Mouse (Mus musculus) forebrain, embryonic 16.5 days (tissue): ENCODE data around the gene Kifc3. TPM values are rescaled to one million over a fixed set of nuclear protein-coding genes. Genes with fewer than 3 reads are reported as not detected.

ENCODE experiments used
- ATAC-seq: fragments of 200-750 bp; cut with Nextera tagmentation; 2 replicates; pipeline ENCODE4 v1.8.0; 2017; ENCODE audit warnings: mild to moderate bottlenecking, moderate library complexity
- H3K27ac ChIP-seq: fragments of 300-500 bp; sonication (generic); 2 replicates; pipeline ENCODE4 v1.5.1; 2014; ENCODE audit warnings: low read length, control low read depth
- H3K27me3 ChIP-seq: fragments of 300-500 bp; sonication (generic); replicated peaks from 2 replicates; pipeline ENCODE4 v1.6.1; 2014; ENCODE audit warnings: low read length; ENCODE audit not compliant: control insufficient read depth, insufficient read depth
- H3K36me3 ChIP-seq: fragments of 300-500 bp; sonication (generic); 2 replicates; pipeline ENCODE4 v1.6.1; 2014; ENCODE audit not compliant: control insufficient read depth, insufficient read depth
- H3K4me1 ChIP-seq: fragments of 300-500 bp; sonication (generic); replicated peaks from 2 replicates; pipeline ENCODE4 v1.6.1; 2014; ENCODE audit warnings: low read length; ENCODE audit not compliant: control insufficient read depth, insufficient read depth
- H3K4me2 ChIP-seq: fragments of 300-500 bp; sonication (generic); 2 replicates; pipeline ENCODE4 v1.6.1; 2014; ENCODE audit warnings: mild to moderate bottlenecking, low read length, control low read depth
- H3K4me3 ChIP-seq: fragments of 300-500 bp; sonication (generic); replicated peaks from 2 replicates; pipeline ENCODE4 v1.5.1; 2014; ENCODE audit warnings: mild to moderate bottlenecking, low read length, control low read depth
- H3K9ac ChIP-seq: fragments of 300-500 bp; sonication (generic); replicated peaks from 2 replicates; pipeline ENCODE4 v1.6.1; 2014; ENCODE audit warnings: low read depth, low read length, control low read depth
- H3K9me3 ChIP-seq: fragments of 300-500 bp; sonication (generic); 2 replicates; pipeline ENCODE4 v1.6.1; 2016; ENCODE audit warnings: low read length; ENCODE audit not compliant: control insufficient read depth
- WGBS: fragments of 180-500 bp; shearing (Covaris S2); extraction: QIAGEN DNeasy Blood & Tissue Kit; methylation state at CpG from one replicate; pipeline ENCODE4 v1.1.7; 2014; 5-methylcytosine and 5-hydroxymethylcytosine counted together
- polyA plus RNA-seq: library from polyadenylated mRNA; unstranded; fragments of >200 nt; fragmentation: Nextera tagmentation; extraction: Ambion mirVana; gene quantifications from 2 replicates; pipeline ENCODE4 v1.2.1, GENCODE M21; 2015

Kifc3 gene
- polyA plus RNA-seq, 1 experiment from 2014 or later, result 21.9 TPM

DNA sequence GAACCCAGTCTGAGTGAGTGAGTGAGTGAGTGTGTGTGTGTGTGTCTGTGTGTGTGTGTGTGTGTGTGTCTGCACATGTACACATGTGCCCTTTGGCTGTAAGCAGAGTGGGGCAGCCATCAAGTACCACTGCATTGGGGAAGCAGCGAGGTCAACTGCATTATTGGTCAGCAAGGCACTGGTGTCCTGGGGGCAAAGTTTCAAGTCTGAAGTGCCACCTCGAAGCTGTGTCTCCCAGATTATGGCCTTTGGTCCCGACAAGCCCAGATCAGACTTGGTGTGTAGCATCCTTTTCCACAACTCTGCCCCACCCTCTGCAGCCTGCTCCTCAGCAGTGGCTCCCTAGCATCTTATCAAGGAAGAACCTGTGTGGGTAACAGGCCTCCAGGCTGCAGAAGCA, 90.0 kb downstream of the Kifc3 start:
- no peaks in the 10 kb centered on the region for H3K27me3 ChIP-seq
- 90% methylated on average over 3 of the region's 3 CpGs for WGBS
- H3K4me3 ChIP-seq, result no peak overlapping the region
- no peaks in the 10 kb centered on the region for H3K9me3 ChIP-seq
- no peak for ATAC-seq
- no peaks in the 10 kb centered on the region for H3K4me1 ChIP-seq
- no peak overlapping the region for H3K4me2 ChIP-seq
- H3K9ac ChIP-seq, result no peak overlapping the region
- H3K27ac ChIP-seq, result no peak overlapping the region
- no peaks in the 10 kb centered on the region for H3K36me3 ChIP-seq

DNA sequence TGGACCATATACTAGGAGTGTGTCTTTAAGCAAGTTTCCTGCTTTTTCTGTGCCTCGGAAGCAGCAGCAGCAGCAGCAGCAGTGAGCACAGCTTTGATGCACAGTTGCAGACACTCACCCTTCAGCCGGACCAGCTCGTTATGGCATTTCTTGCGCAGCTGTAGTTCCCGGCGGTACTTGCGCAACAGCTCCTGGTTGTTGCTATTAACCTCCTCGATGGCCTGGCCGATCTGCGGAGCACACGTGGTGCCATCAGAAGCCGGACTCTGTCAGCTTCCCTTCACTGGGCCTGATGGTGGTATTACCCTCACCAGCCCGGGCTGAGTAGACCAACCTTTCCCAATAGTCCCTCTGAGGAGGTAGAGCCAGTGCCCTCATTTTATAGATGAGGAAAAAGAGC, 95.3 kb downstream of the Kifc3 start:
- Histone ChIP-seq H3K4me3 (no peak overlapping the region), H3K36me3 (0 out of 2 replicates have a peak, but pooled peaks cover 2% of the 10 kb centered on the region), H3K9me3 (no peaks in the 10 kb centered on the region), H3K27me3 (no peaks in the 10 kb centered on the region), H3K4me2 (no peak overlapping the region), H3K4me1 (no peaks in the 10 kb centered on the region), H3K9ac (no peak overlapping the region), H3K27ac (no peak overlapping the region)
- ATAC-seq, result no peak
- 86% methylated on average over 13 of the region's 13 CpGs for WGBS

DNA sequence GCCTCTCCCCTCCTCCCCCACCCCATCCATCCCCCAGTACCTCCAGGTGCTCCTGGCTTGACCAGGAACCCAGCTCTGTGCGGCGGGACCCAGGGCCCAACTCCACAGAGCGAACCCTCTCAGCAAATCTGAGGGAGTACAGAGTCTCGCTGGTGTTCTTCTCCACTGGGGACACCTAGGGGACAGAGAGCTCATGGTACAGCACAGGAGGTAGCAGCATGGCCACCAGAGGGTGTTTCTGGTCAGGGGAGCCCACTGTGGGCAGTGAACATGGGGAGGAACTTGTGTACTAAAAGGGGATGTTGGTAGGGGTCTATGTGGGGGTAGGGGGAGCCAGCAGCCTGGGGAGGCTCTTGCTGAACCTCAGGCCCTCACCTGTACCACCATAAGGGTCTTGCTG, 100.6 kb downstream of the Kifc3 start:
- 73% methylated on average over 4 of the region's 4 CpGs for WGBS
- Histone ChIP-seq H3K27ac (no peak overlapping the region), H3K27me3 (no peaks in the 10 kb centered on the region), H3K9me3 (no peaks in the 10 kb centered on the region), H3K4me1 (no peaks in the 10 kb centered on the region), H3K9ac (no peak overlapping the region), H3K36me3 (peaks cover 13% of the 10 kb centered on the region), H3K4me2 (no peak overlapping the region), H3K4me3 (no peak overlapping the region)
- 0 out of 2 replicates have a peak, but pooled peaks have one; percentile 21 for ATAC-seq

DNA sequence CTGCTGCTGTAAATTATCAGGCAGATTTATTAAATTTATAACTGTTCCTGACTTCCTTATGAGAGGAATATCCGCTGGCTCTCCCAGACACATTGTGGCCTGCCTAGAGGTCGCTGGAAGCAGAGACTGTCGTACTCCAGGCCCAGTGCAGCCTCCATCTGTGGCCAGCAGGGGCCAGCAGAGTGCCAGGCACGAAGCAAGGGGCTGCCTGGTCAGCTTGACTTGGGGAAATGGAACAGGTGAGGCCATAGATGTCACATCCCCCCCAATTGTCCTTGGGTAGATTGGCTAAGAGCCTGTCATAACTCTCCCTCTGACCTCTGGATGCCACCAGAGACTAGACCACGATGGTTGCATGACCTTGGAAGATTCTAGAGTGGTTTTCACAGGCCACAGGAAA, 103.6 kb downstream of the Kifc3 start:
- peaks cover 22% of the 10 kb centered on the region for H3K36me3 ChIP-seq
- H3K4me2 ChIP-seq, result no peak overlapping the region
- H3K9ac ChIP-seq, result no peak overlapping the region
- H3K4me3 ChIP-seq, result no peak overlapping the region
- peak; percentile 56; the same call in 1 of the 2 replicates for ATAC-seq
- no peaks in the 10 kb centered on the region for H3K27me3 ChIP-seq
- H3K9me3 ChIP-seq, result no peaks in the 10 kb centered on the region
- 30% methylated on average over 5 of the region's 5 CpGs for WGBS
- no peaks in the 10 kb centered on the region for H3K4me1 ChIP-seq
- no peak overlapping the region for H3K27ac ChIP-seq

DNA sequence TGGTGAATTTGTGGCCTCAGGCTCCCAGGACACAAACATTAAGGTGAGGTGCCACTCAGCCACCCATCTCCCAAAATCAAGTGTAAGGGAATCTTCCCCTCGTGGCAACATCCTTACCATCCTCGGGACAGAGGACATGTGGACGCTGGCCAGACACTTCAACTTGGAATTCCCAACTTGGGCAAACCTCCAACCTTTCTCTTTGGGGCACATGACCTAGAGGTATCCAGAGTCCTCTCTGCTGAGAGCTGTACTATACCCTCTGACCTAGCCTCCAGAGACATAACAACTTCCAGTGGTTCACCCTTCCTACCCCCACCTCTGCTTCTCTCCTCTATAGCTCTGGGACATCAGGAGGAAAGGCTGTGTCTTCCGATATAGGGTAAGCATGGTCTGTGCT, 109.0 kb downstream of the Kifc3 start:
- Histone ChIP-seq H3K27ac (no peak overlapping the region), H3K4me1 (no peaks in the 10 kb centered on the region), H3K9ac (no peak overlapping the region), H3K36me3 (peaks cover 27% of the 10 kb centered on the region), H3K27me3 (no peaks in the 10 kb centered on the region), H3K4me3 (no peak overlapping the region), H3K9me3 (no peaks in the 10 kb centered on the region), H3K4me2 (no peak overlapping the region)
- 89% methylated on average over 4 of the region's 4 CpGs for WGBS
- ATAC-seq, result no peak

DNA sequence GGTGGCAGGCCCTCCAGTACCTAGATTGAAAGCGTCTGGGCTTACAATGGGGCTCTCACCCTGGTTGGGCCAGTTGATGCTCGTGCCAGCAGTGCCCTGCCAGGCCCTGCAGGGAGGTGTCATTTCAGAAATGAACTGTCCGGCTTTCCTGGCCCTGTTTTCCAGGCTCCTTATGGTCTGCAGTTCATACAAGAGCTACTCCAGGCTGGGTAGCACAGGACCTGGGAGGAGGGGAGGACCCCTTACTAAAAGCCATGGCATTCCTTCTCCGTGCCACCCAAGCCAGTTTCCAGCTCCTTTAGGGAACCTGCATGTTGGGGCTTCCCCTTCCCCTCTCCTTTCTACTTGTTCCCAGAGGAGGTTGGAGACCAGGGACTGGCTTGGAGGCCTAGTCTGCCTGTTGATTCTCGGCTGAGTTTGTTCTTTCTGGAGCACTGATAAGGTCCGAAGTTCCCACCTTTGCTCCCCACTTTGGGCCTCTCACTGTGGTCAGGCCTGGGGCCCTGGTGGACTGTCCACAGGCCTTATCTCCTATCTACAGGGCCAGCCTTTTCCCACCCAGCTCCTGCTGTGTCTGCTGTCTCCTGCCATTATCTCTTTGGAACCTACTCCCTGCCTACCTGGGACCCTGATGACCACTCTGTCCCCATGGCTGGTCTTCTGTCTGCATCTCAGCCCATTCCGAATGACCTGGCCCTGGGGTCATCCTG, 117.0 kb downstream of the Kifc3 start:
- WGBS, result 96% methylated on average over 7 of the region's 7 CpGs
- H3K36me3 ChIP-seq, result peaks cover 11% of the 10 kb centered on the region

DNA sequence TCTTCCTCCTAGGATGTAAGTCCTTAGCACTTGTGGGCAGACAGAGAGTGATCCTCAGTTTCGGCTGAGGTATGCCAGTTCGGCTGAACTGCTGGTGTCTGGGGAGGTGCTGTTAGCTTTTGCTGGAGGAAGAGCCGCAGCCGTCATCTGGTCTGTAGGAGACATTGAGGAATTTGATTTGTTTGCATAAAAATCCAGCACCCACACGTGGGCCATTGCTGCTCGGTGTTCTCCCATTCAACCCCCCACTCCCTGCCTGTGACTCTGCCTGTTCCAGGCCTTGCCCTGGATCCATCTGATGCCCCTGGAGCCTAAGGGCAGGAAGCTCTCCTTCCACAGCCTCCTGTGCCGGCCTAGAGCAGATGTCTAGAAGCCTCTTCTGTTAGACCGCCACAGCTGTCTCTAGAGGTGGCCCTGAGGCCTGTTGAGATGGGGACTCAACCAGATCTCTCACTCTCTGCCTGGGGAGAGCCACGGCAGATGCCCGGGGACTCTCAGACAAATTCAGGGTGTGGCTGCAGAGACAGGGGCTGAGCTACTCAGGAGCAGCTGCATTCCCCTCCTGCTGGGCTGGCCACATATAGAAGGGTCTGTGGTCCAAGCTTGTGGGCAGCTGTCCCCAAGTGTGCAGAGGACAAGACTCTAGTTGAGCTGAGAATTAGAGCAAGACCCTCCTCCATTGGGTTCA, 117.7 kb downstream of the Kifc3 start:
- no peak for ATAC-seq
- H3K27ac ChIP-seq, result no peak overlapping the region

More for the DNA sequence above, 117.0 kb downstream of the Kifc3 start:
- no peak for ATAC-seq
- no peak overlapping the region for H3K4me2 ChIP-seq
- no peak overlapping the region for H3K9ac ChIP-seq
- H3K9me3 ChIP-seq, result no peaks in the 10 kb centered on the region
- H3K27ac ChIP-seq, result no peak overlapping the region
- peaks cover 13% of the 10 kb centered on the region for H3K4me1 ChIP-seq
- no peak overlapping the region for H3K4me3 ChIP-seq
- no peaks in the 10 kb centered on the region for H3K27me3 ChIP-seq

DNA sequence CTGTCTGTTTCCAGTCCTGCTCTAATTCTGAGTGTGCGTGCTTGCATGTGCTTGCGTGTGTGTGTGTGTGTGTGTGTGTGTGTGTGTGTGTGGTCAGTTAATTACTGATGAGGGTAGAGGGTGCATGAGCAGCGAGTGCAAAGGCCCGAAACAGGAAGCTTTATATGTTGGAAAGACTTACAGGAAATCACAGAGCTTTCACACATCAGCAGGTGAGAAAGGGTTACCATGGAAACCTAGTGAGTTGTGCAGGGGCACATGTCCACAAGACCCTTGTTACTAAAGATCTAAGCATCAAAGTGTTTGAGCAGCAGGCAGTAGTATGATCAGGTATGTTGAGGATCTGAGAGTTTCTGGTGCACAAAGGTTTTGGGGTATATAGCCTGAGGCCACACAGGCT, 118.4 kb downstream of the Kifc3 start:
- WGBS, result 84% methylated on average over 4 of the region's 4 CpGs
- H3K9me3 ChIP-seq, result no peaks in the 10 kb centered on the region
- no peak for ATAC-seq
- H3K4me2 ChIP-seq, result no peak overlapping the region
- H3K36me3 ChIP-seq, result peaks cover 5% of the 10 kb centered on the region; the same call in 1 of the 2 replicates
- peaks cover 13% of the 10 kb centered on the region for H3K4me1 ChIP-seq
- no peak overlapping the region for H3K9ac ChIP-seq
- H3K27ac ChIP-seq, result no peak overlapping the region
- H3K27me3 ChIP-seq, result no peaks in the 10 kb centered on the region
- H3K4me3 ChIP-seq, result no peak overlapping the region

More for the DNA sequence above, 117.7 kb downstream of the Kifc3 start:
- H3K9me3 ChIP-seq, result no peaks in the 10 kb centered on the region
- no peak overlapping the region for H3K9ac ChIP-seq
- H3K4me1 ChIP-seq, result peaks cover 13% of the 10 kb centered on the region
- no peak overlapping the region for H3K4me3 ChIP-seq
- WGBS, result 86% methylated on average over 10 of the region's 10 CpGs
- H3K4me2 ChIP-seq, result no peak overlapping the region
- peaks cover 6% of the 10 kb centered on the region for H3K36me3 ChIP-seq
- H3K27me3 ChIP-seq, result no peaks in the 10 kb centered on the region

DNA sequence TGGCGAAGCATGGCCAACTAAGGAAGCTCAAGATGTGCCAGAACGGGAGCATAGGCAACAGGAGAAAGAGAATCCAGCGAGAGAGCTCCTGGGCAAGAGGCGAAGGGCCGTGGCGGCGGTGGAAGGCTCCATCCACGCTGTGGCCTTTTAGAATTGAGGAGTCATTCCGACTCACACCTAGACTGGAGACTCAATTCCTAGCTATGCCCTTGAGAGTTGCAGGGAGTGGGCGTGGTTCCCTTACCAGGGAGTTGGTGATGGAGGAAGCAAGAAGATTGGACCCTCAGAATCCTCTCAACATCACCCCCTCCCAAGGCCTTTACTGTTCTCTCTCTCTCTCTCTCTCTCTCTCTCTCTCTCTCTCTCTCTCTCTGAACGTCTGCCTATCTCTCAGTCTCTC, 121.0 kb downstream of the Kifc3 start:
- Histone ChIP-seq H3K9me3 (no peaks in the 10 kb centered on the region), H3K4me2 (peak overlapping the region; percentile 73), H3K27me3 (0 out of 2 replicates have a peak, but pooled peaks cover 3% of the 10 kb centered on the region), H3K4me3 (peak overlapping the region; percentile 88), H3K4me1 (peaks cover 13% of the 10 kb centered on the region), H3K9ac (peak overlapping the region; percentile 78), H3K27ac (peak overlapping the region; percentile 61), H3K36me3 (no peaks in the 10 kb centered on the region)
- 7% methylated on average over 11 of the region's 11 CpGs for WGBS
- ATAC-seq, result no peak
